Mouse (Mus musculus) kidney, postnatal 25 days (tissue): Measurements from ENCODE around the gene B3galt1.

Experiments used
- DNase-seq, 2 experiments: peaks; one replicate each; pipeline ENCODE4 v3.0.0; 2021; ENCODE audit warnings: mixed read lengths in 2 of 2

Gene B3galt1

DNA sequence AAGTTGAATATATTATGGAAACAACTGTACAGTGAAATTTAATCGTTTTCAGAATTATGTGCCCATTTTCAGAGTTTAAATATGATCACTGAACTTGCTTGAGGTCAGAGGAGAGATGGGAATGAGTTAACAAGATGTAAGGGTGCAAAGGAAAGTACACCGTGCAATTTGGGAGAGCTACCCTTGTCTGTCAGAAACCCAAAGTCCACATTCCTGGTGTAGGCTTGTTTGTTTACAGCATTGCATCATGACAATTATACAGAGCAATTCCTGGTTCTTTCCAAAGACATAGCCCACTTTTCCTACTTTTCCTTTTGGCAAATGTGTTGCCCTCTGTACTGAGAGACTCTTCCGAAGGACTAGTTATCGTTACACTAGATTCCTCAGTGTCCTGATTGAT lies 390.5 kb downstream of the B3galt1 start:
- no peak for DNase-seq

DNA sequence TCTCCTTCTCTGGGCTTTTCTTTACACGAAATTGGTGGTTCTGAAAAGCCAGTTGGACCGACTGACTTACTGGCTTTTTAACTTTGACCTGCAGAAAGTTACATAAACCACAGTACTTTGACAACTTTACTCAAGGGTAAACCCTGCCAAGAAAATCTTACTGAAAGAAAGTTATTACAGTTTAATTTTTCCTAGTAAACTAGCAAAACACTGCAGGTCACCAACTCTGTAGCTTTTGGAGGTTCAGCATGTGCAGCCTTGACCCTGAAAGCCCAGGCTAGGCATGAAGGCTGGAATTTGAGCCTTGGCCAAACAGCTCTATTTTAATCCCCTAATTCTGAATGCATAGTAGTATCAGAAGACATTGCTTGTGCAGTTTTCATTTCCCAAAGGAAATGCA lies 391.9 kb downstream of the B3galt1 start:
- peak; percentile 34 to 44 for DNase-seq

- no peak for DNase-seq
Observed at GRCm38 (mm10) chr2:67960711-67961110, 395.0 kb downstream of the B3galt1 start.

DNA sequence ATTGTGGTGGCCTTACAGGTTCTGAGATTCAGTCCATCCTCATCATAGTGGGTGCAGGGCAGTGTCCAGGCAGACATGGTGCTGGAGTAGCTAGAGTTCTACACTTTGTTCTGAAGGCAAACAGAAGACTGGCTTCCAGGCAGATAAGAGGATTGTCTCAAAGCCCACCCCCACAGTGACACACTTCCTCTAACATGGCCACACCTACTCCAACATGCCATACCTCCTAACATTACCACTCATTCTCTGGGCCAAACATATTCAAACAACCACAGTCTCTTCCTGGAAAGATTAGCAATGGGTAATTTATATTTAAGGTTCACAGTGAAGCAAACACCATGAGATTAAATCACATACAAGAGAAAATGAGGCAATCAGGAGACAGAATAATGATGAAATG lies 403.1 kb downstream of the B3galt1 start:
- no peak for DNase-seq

GRCm38 (mm10) chr2:67971091-67971490 lies 405.4 kb downstream of the B3galt1 start:
- no peak for DNase-seq

DNA sequence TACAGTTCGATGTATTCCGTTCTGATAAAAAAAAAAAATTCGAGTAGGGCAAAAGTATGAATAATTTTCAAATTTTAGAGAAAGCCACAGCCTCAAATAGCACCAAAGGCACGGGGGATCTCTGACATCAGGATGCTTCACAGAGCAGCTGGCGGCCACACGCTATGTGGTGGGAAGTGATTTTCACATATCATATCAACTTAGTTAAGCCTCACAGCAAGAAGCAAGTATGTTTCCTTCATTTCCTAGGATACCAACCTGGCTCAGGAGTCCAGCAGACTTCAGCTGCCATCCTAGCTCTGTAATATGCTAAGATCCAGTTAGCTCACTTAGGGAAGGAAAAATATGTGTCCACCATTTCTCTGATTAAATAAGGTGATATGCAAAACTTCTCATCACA lies 405.9 kb downstream of the B3galt1 start:
- no peak for DNase-seq

DNA sequence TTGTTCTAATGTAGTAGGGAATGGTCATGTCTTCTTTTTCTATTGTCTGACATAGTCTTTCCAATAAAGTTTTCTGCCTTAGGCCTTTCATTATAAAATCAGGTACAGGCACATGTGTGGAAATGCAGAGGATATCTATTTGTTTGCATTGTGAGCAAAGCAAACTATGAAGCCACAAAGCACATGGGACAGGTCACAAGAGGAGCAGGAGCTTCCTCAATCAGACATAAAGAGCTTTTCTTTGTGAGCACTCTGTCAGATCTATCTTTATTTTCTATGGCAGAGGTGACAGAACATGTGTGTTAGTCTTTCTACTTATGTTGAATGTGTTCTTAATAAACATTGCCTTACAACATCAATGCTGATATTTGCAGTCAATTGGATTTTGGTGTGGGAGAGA lies 410.1 kb downstream of the B3galt1 start:
- no peak for DNase-seq

DNA sequence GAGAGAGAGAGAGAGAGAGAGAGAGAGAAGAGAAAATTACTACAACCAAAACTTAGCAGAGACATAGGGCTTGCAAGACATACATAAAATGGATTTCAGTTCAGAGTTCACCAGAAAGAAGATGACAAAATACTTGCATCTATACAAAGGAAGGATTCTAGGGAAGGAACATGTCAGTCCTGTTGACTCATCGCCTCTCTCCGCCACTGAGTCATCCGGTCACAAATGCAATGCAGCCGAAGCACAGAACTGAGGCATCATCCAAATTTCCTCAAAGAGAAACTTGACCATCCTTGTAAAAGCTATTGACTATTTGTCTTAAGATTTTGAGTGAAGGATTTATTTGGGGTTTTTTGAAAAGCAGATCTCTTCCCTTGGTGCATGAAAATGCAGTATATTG lies 410.8 kb downstream of the B3galt1 start:
- no peak for DNase-seq

- no peak for DNase-seq
Observed at GRCm38 (mm10) chr2:67977620-67978262, 412.1 kb downstream of the B3galt1 start.

DNA sequence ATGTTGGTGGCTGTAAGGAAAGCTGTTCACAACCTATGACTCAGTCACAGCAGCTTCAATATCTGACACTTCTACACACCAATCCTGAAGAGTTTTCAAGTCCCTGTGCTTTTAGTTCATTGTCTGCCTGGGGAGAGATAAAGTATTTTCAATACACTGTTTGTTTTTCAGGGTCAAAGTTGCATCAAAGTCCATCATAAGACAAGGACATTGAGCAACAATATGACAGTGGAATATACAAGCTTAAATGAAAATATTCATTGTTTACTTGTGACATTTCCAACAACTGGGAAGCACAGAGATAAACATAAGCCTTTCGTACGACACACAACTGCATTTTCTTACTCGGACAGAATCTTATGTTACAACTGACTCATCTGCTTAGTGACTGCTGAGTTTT lies 417.9 kb downstream of the B3galt1 start:
- DNase-seq = no peak

DNA sequence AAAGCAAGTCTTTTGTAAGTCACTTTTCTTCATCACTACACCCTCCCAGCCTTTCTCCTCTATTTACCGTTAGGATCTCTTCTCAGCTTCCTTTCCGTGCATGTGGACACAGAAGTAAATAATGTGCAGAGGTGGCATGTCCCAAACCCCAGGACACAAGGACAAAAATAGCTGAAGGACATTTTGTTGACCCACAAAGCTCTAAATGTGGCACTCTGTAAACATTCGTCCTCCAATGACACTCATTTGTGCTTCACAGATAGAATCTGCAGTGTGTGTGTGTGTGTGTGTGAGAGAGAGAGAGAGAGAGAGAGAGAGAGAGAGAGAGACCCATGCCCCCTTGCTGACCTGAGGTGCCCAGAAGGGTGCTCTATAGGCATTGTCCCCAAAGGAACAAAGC lies 419.5 kb downstream of the B3galt1 start:
- no peak for DNase-seq

- no peak for DNase-seq
Observed at GRCm38 (mm10) chr2:67993421-67993820, 427.8 kb downstream of the B3galt1 start.

- no peak for DNase-seq
Observed at GRCm38 (mm10) chr2:68003091-68003490, 437.4 kb downstream of the B3galt1 start.

GRCm38 (mm10) chr2:68005210-68005609 lies 439.5 kb downstream of the B3galt1 start:
- DNase-seq = no peak

- no peak for DNase-seq
Observed at GRCm38 (mm10) chr2:68005711-68006110, 440.0 kb downstream of the B3galt1 start.

- DNase-seq = no peak
Observed at GRCm38 (mm10) chr2:68011336-68011735, 445.7 kb downstream of the B3galt1 start.

GRCm38 (mm10) chr2:68020251-68020680 lies 454.6 kb downstream of the B3galt1 start:
- DNase-seq = no peak

DNA sequence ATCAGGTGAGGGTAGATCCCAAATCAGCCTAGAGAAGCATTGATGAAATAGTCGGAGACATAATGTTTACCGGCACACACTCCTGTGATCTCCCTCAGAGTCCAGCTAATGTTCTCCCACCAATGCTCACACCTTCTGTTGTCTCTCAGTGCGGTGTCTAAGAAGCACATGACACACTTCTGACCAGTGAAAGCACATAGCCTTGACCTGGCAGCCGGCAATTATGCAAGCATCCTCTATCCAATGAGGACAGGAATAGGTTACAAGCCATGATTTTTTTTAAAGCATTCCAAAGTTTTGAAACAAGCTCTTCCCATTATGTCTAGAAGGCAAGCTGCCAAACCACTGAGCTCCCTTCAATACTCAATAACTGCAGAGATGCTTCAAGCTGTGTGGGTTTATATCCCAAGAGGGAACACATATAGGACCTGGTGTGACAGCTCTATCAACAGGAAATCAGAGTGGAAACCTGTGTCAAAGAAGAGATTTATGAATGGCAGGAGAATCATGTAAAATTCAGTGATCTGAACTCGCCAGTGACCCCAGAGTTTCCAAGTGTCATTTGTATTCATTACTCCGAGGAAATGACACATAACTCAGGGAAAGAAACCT lies 456.0 kb downstream of the B3galt1 start:
- DNase-seq = peak; percentile 25 to 31

- DNase-seq = no peak
Observed at GRCm38 (mm10) chr2:68028811-68029210, 463.1 kb downstream of the B3galt1 start.

GRCm38 (mm10) chr2:68034711-68035110 lies 469.0 kb downstream of the B3galt1 start:
- no peak for DNase-seq

GRCm38 (mm10) chr2:68040752-68041151 lies 475.1 kb downstream of the B3galt1 start:
- no peak for DNase-seq

- DNase-seq = no peak
Observed at GRCm38 (mm10) chr2:68052481-68052880, 486.8 kb downstream of the B3galt1 start.

- no peak for DNase-seq
Observed at GRCm38 (mm10) chr2:68053243-68053642, 487.6 kb downstream of the B3galt1 start.

- no peak for DNase-seq
Observed at GRCm38 (mm10) chr2:68061341-68061740, 495.7 kb downstream of the B3galt1 start.
